Mouse (Mus musculus) testis, adult 2 months (tissue): Measurements from ENCODE around the gene Masp1.

Experiments used
- CTCF ChIP-seq: fragments of 200-500 bp; IDR thresholded peaks from 2 replicates; pipeline ENCODE4 v1.5.1; 2012; ENCODE audit warnings: low read depth, mild to moderate bottlenecking, inconsistent platforms, low read length, moderate library complexity; ENCODE audit not compliant: control insufficient read depth, insufficient read depth, insufficient replicate concordance
- POLR2A ChIP-seq: fragments of 200-500 bp; IDR thresholded peaks from 2 replicates; pipeline ENCODE4 v1.6.1; 2012; ENCODE audit warnings: low read depth, mild to moderate bottlenecking, inconsistent platforms, low read length, moderate library complexity; ENCODE audit not compliant: control insufficient read depth

DNA sequence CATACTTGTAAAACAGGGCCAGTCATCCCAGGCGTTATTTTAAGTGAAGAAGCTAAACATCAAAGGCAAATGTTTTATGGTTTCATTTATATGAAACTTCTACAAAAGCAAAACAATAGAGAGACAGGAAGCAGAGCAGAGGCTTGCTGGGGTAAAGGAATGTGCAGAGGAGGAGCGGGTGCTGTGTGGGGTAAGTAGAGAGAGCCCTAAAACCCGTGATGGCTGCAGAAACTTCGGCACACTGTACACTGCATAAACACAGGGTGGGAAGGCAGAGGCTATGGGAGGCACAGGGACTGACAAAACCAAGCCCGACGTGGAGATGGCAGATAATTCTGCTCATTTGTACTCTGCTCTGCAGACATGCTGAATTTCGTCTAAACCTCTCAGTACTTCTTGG, 23.7 kb upstream of the Masp1 start:
- TF ChIP-seq POLR2A = no peak
- TF ChIP-seq CTCF = no peak
